Mouse (Mus musculus): ENCODE data around the gene Ak9. TPM values are rescaled to one million over a fixed set of nuclear protein-coding genes. Genes with fewer than 3 reads are reported as not detected.
A peak's percentile ranks its signal among the peaks of the same experiment; 100 is the strongest.

Gene Ak9
- polyA plus RNA-seq, 1 experiment from 2014 or later = not detected

- no peaks in the 10 kb centered on the region for H3K4me1 ChIP-seq (replicated peaks; ENCODE audit: control insufficient read depth, insufficient read depth)
- 10% methylated on average over 14 of the region's 14 CpGs for WGBS
- H3K27me3 ChIP-seq (ENCODE audit: control insufficient read depth, insufficient read depth, low read length) = no peaks in the 10 kb centered on the region
Measured at GRCm38 (mm10) chr10:41449684-41450083, 145.9 kb downstream of the Ak9 start.

GRCm38 (mm10) chr10:41450137-41450670, 146.4 kb downstream of the Ak9 start, which contains the start of gene Zbtb24:
TSS of gene Zbtb24 (plus strand) at chr10:41450383.
- H3K4me2 ChIP-seq (replicated peaks; ENCODE audit: low read depth) = peak within 1 kb of the TSS; percentile 77
- H3K4me1 ChIP-seq (replicated peaks; ENCODE audit: control insufficient read depth, insufficient read depth) = no peaks in the 10 kb centered on the region
- H3K27me3 ChIP-seq (ENCODE audit: control insufficient read depth, insufficient read depth, low read length) = no peaks in the 10 kb centered on the region
- DNase-seq (ENCODE audit: low spot score) (peak; percentile 98), ATAC-seq (ENCODE audit: low FRiP score, low TSS enrichment) (peak; percentile 98)
- TF ChIP-seq CTCF (IDR thresholded peaks at IDR 0.05; ENCODE audit: low read depth) (no peak), EP300 (optimal IDR thresholded peaks at IDR 0.05) (peak; percentile 65)
- H3K36me3 ChIP-seq (ENCODE audit: control insufficient read depth, insufficient read depth, low read length) = peaks cover 5% of the 10 kb centered on the region
- WGBS = under 1% methylated on average over 45 of the region's 49 CpGs
- H3K9me3 ChIP-seq (ENCODE audit: control insufficient read depth, low read length) = no peaks in the 10 kb centered on the region
- H3K27ac ChIP-seq (replicated peaks) = peak within 1 kb of the TSS; percentile 87
- H3K4me3 ChIP-seq (ENCODE audit: low read depth, low read length) = peak within 1 kb of the TSS; percentile 88
- peak within 1 kb of the TSS; percentile 90 for H3K9ac ChIP-seq (ENCODE audit: low read length)

More at GRCm38 (mm10) chr10:41449684-41450083, 145.9 kb downstream of the Ak9 start:
- Histone ChIP-seq H3K27ac (replicated peaks) (peak overlapping the region; percentile 56), H3K9ac (ENCODE audit: low read length) (peak overlapping the region; percentile 90), H3K4me2 (replicated peaks; ENCODE audit: low read depth) (peak overlapping the region; percentile 77), H3K9me3 (ENCODE audit: control insufficient read depth, low read length) (no peaks in the 10 kb centered on the region), H3K36me3 (ENCODE audit: control insufficient read depth, insufficient read depth, low read length) (0 out of 2 replicates have a peak, but pooled peaks cover 2% of the 10 kb centered on the region), H3K4me3 (ENCODE audit: low read depth, low read length) (peak overlapping the region; percentile 88)
- ATAC-seq (ENCODE audit: low FRiP score, low TSS enrichment) (peak; percentile 51), DNase-seq (ENCODE audit: low spot score) (peak; percentile 22)
- no peak for TF ChIP-seq EP300 (optimal IDR thresholded peaks at IDR 0.05)
- TF ChIP-seq CTCF (IDR thresholded peaks at IDR 0.05; ENCODE audit: low read depth) = no peak

- no peaks in the 10 kb centered on the region for H3K4me1 ChIP-seq (replicated peaks; ENCODE audit: control insufficient read depth, insufficient read depth)
- peak overlapping the region; percentile 77 for H3K4me2 ChIP-seq (replicated peaks; ENCODE audit: low read depth)
- no peaks in the 10 kb centered on the region for H3K27me3 ChIP-seq (ENCODE audit: control insufficient read depth, insufficient read depth, low read length)
- peaks cover 5% of the 10 kb centered on the region for H3K36me3 ChIP-seq (ENCODE audit: control insufficient read depth, insufficient read depth, low read length)
- TF ChIP-seq EP300 (optimal IDR thresholded peaks at IDR 0.05) (no peak), CTCF (IDR thresholded peaks at IDR 0.05; ENCODE audit: low read depth) (no peak)
- H3K27ac ChIP-seq (replicated peaks) = peak overlapping the region; percentile 87
- peak overlapping the region; percentile 88 for H3K4me3 ChIP-seq (ENCODE audit: low read depth, low read length)
- no peak for DNase-seq (ENCODE audit: low spot score)
- H3K9me3 ChIP-seq (ENCODE audit: control insufficient read depth, low read length) = no peaks in the 10 kb centered on the region
- 49% methylated on average over 18 of the region's 18 CpGs for WGBS
- no peak for ATAC-seq (ENCODE audit: low FRiP score, low TSS enrichment)
- peak overlapping the region; percentile 90 for H3K9ac ChIP-seq (ENCODE audit: low read length)
Measured at GRCm38 (mm10) chr10:41450780-41451522, 147.2 kb downstream of the Ak9 start.

- Histone ChIP-seq H3K36me3 (ENCODE audit: control insufficient read depth, insufficient read depth, low read length) (peaks cover 5% of the 10 kb centered on the region), H3K4me3 (ENCODE audit: low read depth, low read length) (no peak overlapping the region), H3K27ac (replicated peaks) (no peak overlapping the region), H3K4me1 (replicated peaks; ENCODE audit: control insufficient read depth, insufficient read depth) (no peaks in the 10 kb centered on the region), H3K9ac (ENCODE audit: low read length) (no peak overlapping the region), H3K27me3 (ENCODE audit: control insufficient read depth, insufficient read depth, low read length) (no peaks in the 10 kb centered on the region), H3K9me3 (ENCODE audit: control insufficient read depth, low read length) (no peaks in the 10 kb centered on the region), H3K4me2 (replicated peaks; ENCODE audit: low read depth) (no peak overlapping the region)
- WGBS = 93% methylated on average over 9 of the region's 9 CpGs
- TF ChIP-seq EP300 (optimal IDR thresholded peaks at IDR 0.05) = no peak
- TF ChIP-seq CTCF (IDR thresholded peaks at IDR 0.05; ENCODE audit: low read depth) = no peak
- DNase-seq (ENCODE audit: low spot score) (no peak), ATAC-seq (ENCODE audit: low FRiP score, low TSS enrichment) (no peak)
Measured at GRCm38 (mm10) chr10:41451656-41452055, 147.9 kb downstream of the Ak9 start.

GRCm38 (mm10) chr10:41452791-41453190, 149.0 kb downstream of the Ak9 start:
- no peaks in the 10 kb centered on the region for H3K9me3 ChIP-seq (ENCODE audit: control insufficient read depth, low read length)
- WGBS = 86% methylated on average over 3 of the region's 3 CpGs
- H3K4me2 ChIP-seq (replicated peaks; ENCODE audit: low read depth) = no peak overlapping the region
- no peak for DNase-seq (ENCODE audit: low spot score)
- H3K36me3 ChIP-seq (ENCODE audit: control insufficient read depth, insufficient read depth, low read length) = peaks cover 5% of the 10 kb centered on the region
- no peak overlapping the region for H3K27ac ChIP-seq (replicated peaks)
- no peaks in the 10 kb centered on the region for H3K4me1 ChIP-seq (replicated peaks; ENCODE audit: control insufficient read depth, insufficient read depth)
- no peaks in the 10 kb centered on the region for H3K27me3 ChIP-seq (ENCODE audit: control insufficient read depth, insufficient read depth, low read length)
- no peak for TF ChIP-seq CTCF (IDR thresholded peaks at IDR 0.05; ENCODE audit: low read depth)
- no peak for TF ChIP-seq EP300 (optimal IDR thresholded peaks at IDR 0.05)
- H3K9ac ChIP-seq (ENCODE audit: low read length) = no peak overlapping the region
- no peak overlapping the region for H3K4me3 ChIP-seq (ENCODE audit: low read depth, low read length)
- ATAC-seq (ENCODE audit: low FRiP score, low TSS enrichment) = no peak

GRCm38 (mm10) chr10:41459990-41460389, 156.2 kb downstream of the Ak9 start:
- H3K4me1 ChIP-seq (replicated peaks; ENCODE audit: control insufficient read depth, insufficient read depth) = no peaks in the 10 kb centered on the region
- H3K9ac ChIP-seq (ENCODE audit: low read length) = no peak overlapping the region
- H3K36me3 ChIP-seq (ENCODE audit: control insufficient read depth, insufficient read depth, low read length) = peaks cover 4% of the 10 kb centered on the region
- TF ChIP-seq EP300 (optimal IDR thresholded peaks at IDR 0.05) (no peak), CTCF (IDR thresholded peaks at IDR 0.05; ENCODE audit: low read depth) (no peak)
- no peak for ATAC-seq (ENCODE audit: low FRiP score, low TSS enrichment)
- no peak overlapping the region for H3K4me2 ChIP-seq (replicated peaks; ENCODE audit: low read depth)
- H3K9me3 ChIP-seq (ENCODE audit: control insufficient read depth, low read length) = no peaks in the 10 kb centered on the region
- 70% methylated on average over 4 of the region's 4 CpGs for WGBS
- H3K27me3 ChIP-seq (ENCODE audit: control insufficient read depth, insufficient read depth, low read length) = no peaks in the 10 kb centered on the region
- no peak overlapping the region for H3K27ac ChIP-seq (replicated peaks)
- no peak for DNase-seq (ENCODE audit: low spot score)
- H3K4me3 ChIP-seq (ENCODE audit: low read depth, low read length) = no peak overlapping the region
